Mouse (Mus musculus): ENCODE measurements around the gene Hapln3. TPM values are rescaled to one million over a fixed set of nuclear protein-coding genes. Genes with fewer than 3 reads are reported as not detected.

Gene Hapln3
- total RNA-seq, 4 experiments from 2014 or later = 0.15 to 0.72 (median 0.29) TPM

- no peak for DNase-seq (ENCODE audit: low spot score in 2 of 2)
These were observed 51.6 kb downstream of the Hapln3 start for GRCm38 (mm10) chr7:79079212-79079611.

DNA sequence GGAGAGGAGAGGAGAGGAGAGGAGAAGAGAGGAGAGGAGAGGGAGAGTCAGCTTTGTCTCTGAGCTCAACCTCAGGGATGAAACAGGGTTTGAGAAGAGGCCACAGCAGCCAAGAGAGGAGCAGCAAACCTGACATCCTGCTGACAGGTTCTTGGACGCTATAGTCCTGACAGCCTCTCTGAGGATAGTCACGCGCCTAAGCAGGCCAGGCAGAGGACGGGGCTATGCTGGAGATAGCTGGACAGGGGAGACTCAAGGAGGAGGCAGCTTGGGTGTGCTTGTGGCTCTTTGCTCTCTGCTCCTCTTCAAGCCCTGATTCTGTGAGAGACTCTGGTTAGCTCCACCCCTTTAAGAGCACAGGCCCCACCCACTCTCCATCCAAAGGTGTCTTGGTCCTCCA lies 62.6 kb downstream of the Hapln3 start:
- no peak for DNase-seq (ENCODE audit: low spot score in 2 of 2)

DNA sequence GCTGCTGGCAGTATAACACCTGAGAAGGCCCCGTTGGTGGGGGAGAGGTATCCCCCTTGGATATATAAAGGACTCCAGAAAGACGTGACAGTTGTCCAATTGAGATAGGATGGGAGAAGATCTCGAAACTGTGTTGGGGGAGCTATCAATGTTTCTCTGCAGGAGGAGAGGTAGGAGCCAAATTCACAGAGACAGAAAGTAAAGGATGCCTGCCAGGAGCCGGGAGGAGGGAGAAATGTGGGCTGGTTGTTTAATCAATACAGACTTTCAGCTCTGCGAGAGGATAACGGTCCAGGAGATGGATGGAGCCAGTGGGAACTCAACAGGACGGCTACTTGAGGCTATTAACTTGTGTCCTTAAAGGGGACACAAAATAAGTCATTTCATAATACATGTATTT lies 63.4 kb downstream of the Hapln3 start:
- DNase-seq (ENCODE audit: low spot score in 2 of 2) = no peak

Other genes starting within 250 kb of the Hapln3 start
- gene Aen, start 235.2 kb downstream of the Hapln3 start, total RNA-seq (2022) = 10 to 100 TPM; 52.4 to 60.0 (median 54.1) TPM
- gene Isg20, start 217.6 kb downstream of the Hapln3 start, total RNA-seq (2022) = under 1 TPM; 0.56 to 0.83 (median 0.72) TPM
- under 1 TPM in 1 of 4 experiments, not detected in 3; 0.05 TPM for gene Acan, start 77.5 kb downstream of the Hapln3 start, total RNA-seq (2022)
- 10 to 100 TPM; 34.6 to 45.1 (median 38.6) TPM for gene Mfge8, start 18.0 kb upstream of the Hapln3 start, total RNA-seq (2022)
- gene Abhd2, start 142.2 kb upstream of the Hapln3 start, total RNA-seq (2022) = 1 to 10 TPM; 2.7 to 4.5 (median 4.0) TPM